Mouse (Mus musculus) intestine, embryonic 15.5 days (tissue): ENCODE data around the gene Ccn2. TPM values are rescaled to one million over a fixed set of nuclear protein-coding genes. Genes with fewer than 3 reads are reported as not detected.

Experiments
- polyA plus RNA-seq: library from polyadenylated mRNA; unstranded; fragments of >200 nt; fragmentation: Nextera tagmentation; extraction: Ambion mirVana; gene quantifications from 2 replicates; pipeline ENCODE4 v1.2.1, GENCODE M21; 2015

Ccn2 gene
- polyA plus RNA-seq, 1 experiment from 2014 or later = 10.1 TPM

Other genes starting within 250 kb of the Ccn2 start
- 8.2 and 8.7 TPM in 2 replicates for gene Enpp1, start 116.7 kb downstream of the Ccn2 start, polyA plus RNA-seq
- gene Enpp3, start 247.4 kb downstream of the Ccn2 start, polyA plus RNA-seq = 13.1 and 14.7 TPM in 2 replicates